In genomic region chr11:80132050-80132449, GRCm38 (mm10) we compare ENCODE assay signal across 26 mouse cellular contexts. TPM values are rescaled to one million over a fixed set of nuclear protein-coding genes. Genes with fewer than 3 reads are reported as not detected.
"Had no signal": no experiment of that assay in that cellular context is flagged by ENCODE, and none has a peak within 500 bp of the region (broad histone marks: within the 10 kb centered on the region; RNA-seq: fewer than 3 reads in every experiment).

No protein-coding gene starts in this region.

- H3K27me3 ChIP-seq: heart, embryonic 12.5 days; hindbrain, embryonic 13.5 days; hindbrain, embryonic 15.5 days; kidney, embryonic 15.5 days; limb, embryonic 12.5 days; liver, embryonic 13.5 days; liver, embryonic 15.5 days had no signal

- H3K4me3 ChIP-seq: gastrocnemius, adult 2 months; heart, embryonic 10.5 days; heart, embryonic 12.5 days; hindbrain, embryonic 13.5 days; hindbrain, embryonic 15.5 days; kidney, embryonic 15.5 days; limb, embryonic 10.5 days; limb, embryonic 12.5 days; liver, embryonic 13.5 days; liver, embryonic 15.5 days had no signal

- H3K9me3 ChIP-seq: heart, embryonic 10.5 days; heart, embryonic 12.5 days; hindbrain, embryonic 13.5 days; hindbrain, embryonic 15.5 days; kidney, embryonic 15.5 days; limb, embryonic 10.5 days; limb, embryonic 12.5 days; liver, embryonic 13.5 days; liver, embryonic 15.5 days had no signal

- H3K27ac ChIP-seq: gastrocnemius, adult 2 months; heart, embryonic 10.5 days; hindbrain, embryonic 13.5 days; hindbrain, embryonic 15.5 days; hindbrain, postnatal 0 days; kidney, embryonic 15.5 days; kidney, postnatal 0 days; limb, embryonic 10.5 days; limb, embryonic 12.5 days; liver, embryonic 13.5 days; liver, embryonic 15.5 days had no signal

- H3K4me1 ChIP-seq: heart, embryonic 10.5 days; heart, embryonic 12.5 days; hindbrain, embryonic 13.5 days; hindbrain, embryonic 15.5 days; kidney, embryonic 15.5 days; limb, embryonic 10.5 days; limb, embryonic 12.5 days; liver, embryonic 13.5 days; liver, embryonic 15.5 days had no signal

- H3K9ac ChIP-seq: heart, embryonic 12.5 days; hindbrain, embryonic 13.5 days; hindbrain, embryonic 15.5 days; kidney, embryonic 15.5 days; limb, embryonic 12.5 days; liver, embryonic 13.5 days; liver, embryonic 15.5 days had no signal

- DNase-seq: gastrocnemius, adult 2 months; gastrocnemius, postnatal 10 days; gastrocnemius, postnatal 25 days; heart, adult 18-20 months; heart, postnatal 10 days; kidney, adult 11 months; kidney, adult 2 months; kidney, adult 9 months; kidney, postnatal 14 days; kidney, postnatal 36 days; layer of hippocampus, adult 9-11 months; layer of hippocampus, postnatal 36 days; liver; liver, embryonic 13.5 days had no signal

RNA-seq across cellular contexts. Expression of gene Adap2, which starts 21.9 kb away (rescaled TPM):
- total RNA-seq: granulocyte monocyte progenitor cell, adult 5-6 weeks; hematopoietic stem cell, adult 5-6 weeks had no signal
